ENCODE assay signal across 8 mouse cellular contexts in the genomic region with DNA sequence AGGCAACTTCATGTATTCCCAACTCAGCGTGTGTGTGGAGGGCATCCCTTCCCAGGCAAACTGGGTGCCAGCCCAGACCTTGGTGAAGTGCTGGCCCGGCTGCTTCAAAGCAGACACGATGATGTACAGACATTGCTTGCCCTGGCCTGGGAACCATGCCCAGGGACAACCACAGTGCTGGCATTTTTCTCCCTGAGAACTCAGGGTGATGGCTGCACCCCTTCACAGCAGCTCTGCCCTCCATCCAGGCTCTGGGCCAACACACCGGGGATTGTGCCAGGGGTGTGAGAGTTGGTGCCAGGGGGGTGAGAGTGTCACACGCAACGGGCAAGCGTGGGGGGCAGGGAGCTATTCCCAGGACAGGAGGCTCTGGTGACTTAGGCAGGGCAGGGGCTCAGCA. TPM values are rescaled to one million over a fixed set of nuclear protein-coding genes. Genes with fewer than 3 reads are reported as not detected.
DNase-seq lines count a peak whose midpoint lies in the region; ATAC-seq and TF ChIP-seq lines count a peak whose summit lies in the region.

No protein-coding gene starts in this region.

- H3K4me3 ChIP-seq in limb, embryonic 14.5 days (replicated peaks; ENCODE audit: low read length), result no peak overlapping the region
- H3K4me3 ChIP-seq in limb, embryonic 10.5 days, result no peak overlapping the region
- H3K4me3 ChIP-seq in neural tube, embryonic 14.5 days (ENCODE audit: low read depth, low read length), result no peak overlapping the region

- H3K27ac ChIP-seq in limb, embryonic 14.5 days (replicated peaks; ENCODE audit: low read depth, low read length), result no peak overlapping the region
- H3K27ac ChIP-seq in limb, embryonic 10.5 days, result no peak overlapping the region
- H3K27ac ChIP-seq in neural tube, embryonic 14.5 days (ENCODE audit: low read depth, low read length), result peak overlapping the region; percentile 7; the same call in 1 of the 2 replicates

- H3K9me3 ChIP-seq in limb, embryonic 14.5 days (ENCODE audit: control insufficient read depth, low read length), result no peaks in the 10 kb centered on the region
- no peaks in the 10 kb centered on the region for H3K9me3 ChIP-seq in limb, embryonic 10.5 days (replicated peaks)
- H3K9me3 ChIP-seq in neural tube, embryonic 14.5 days (ENCODE audit: control insufficient read depth, low read length), result no peaks in the 10 kb centered on the region

- TF ChIP-seq POLR2A in limb, embryonic 14.5 days (IDR thresholded peaks at IDR 0.05; ENCODE audit: borderline replicate concordance, extremely low read depth, insufficient read depth, insufficient read length), result no peak
- TF ChIP-seq POLR2A in brain, embryonic 14.5 days (IDR thresholded peaks at IDR 0.05; ENCODE audit: borderline replicate concordance, extremely low read depth, insufficient read depth, insufficient read length, poor library complexity, severe bottlenecking), result no peak

- no peak for DNase-seq in limb, embryonic 14.5 days (ENCODE audit: low spot score)
- no peak for DNase-seq in limb, embryonic 10.5 days (ENCODE audit: low spot score)
- peak; percentile 85 for DNase-seq in brain, embryonic 14.5 days (ENCODE audit: low read depth)
- DNase-seq in frontal cortex, postnatal 36 days (ENCODE audit: low spot score in 2 of 2), result peak; percentile 66 to 70
- peak; percentile 88 to 91 for DNase-seq in layer of hippocampus, postnatal 10 days (ENCODE audit: low spot score in 2 of 2)
- no peak for DNase-seq in yolk sac, embryonic 10.5 days (ENCODE audit: low spot score)
- DNase-seq in embryo, embryonic 10.5 days (ENCODE audit: low spot score), result no peak

- no peaks in the 10 kb centered on the region for H3K36me3 ChIP-seq in limb, embryonic 14.5 days (ENCODE audit: control insufficient read depth, insufficient read depth, low read length)
- 0 out of 2 replicates have a peak, but pooled peaks cover 2% of the 10 kb centered on the region for H3K36me3 ChIP-seq in limb, embryonic 10.5 days
- H3K36me3 ChIP-seq in neural tube, embryonic 14.5 days (ENCODE audit: control insufficient read depth, insufficient read depth, low read length), result no peaks in the 10 kb centered on the region

- H3K27me3 ChIP-seq in limb, embryonic 14.5 days (ENCODE audit: control insufficient read depth, insufficient read depth, low read length), result no peaks in the 10 kb centered on the region
- H3K27me3 ChIP-seq in limb, embryonic 10.5 days (ENCODE audit: low read depth, poor library complexity, severe bottlenecking), result no peaks in the 10 kb centered on the region
- no peaks in the 10 kb centered on the region for H3K27me3 ChIP-seq in neural tube, embryonic 14.5 days (ENCODE audit: control insufficient read depth, insufficient read depth, low read length)

- no peak for ATAC-seq in limb, embryonic 14.5 days (ENCODE audit: low FRiP score, low read depth)
- ATAC-seq in neural tube, embryonic 14.5 days (ENCODE audit: low read depth), result peak; percentile 83

- WGBS in limb, embryonic 14.5 days, result 75% methylated on average over 7 of the region's 7 CpGs
- WGBS in limb, embryonic 10.5 days, result 93% methylated on average over 7 of the region's 7 CpGs
- 67% methylated on average over 7 of the region's 7 CpGs for WGBS in neural tube, embryonic 14.5 days

- H3K4me2 ChIP-seq in limb, embryonic 14.5 days (replicated peaks; ENCODE audit: low read depth, low read length, severe bottlenecking), result no peak overlapping the region
- no peak overlapping the region for H3K4me2 ChIP-seq in neural tube, embryonic 14.5 days (ENCODE audit: low read depth, low read length)

- no peaks in the 10 kb centered on the region for H3K4me1 ChIP-seq in limb, embryonic 14.5 days (ENCODE audit: control insufficient read depth, insufficient read depth, low read length)
- H3K4me1 ChIP-seq in limb, embryonic 10.5 days, result peaks cover 5% of the 10 kb centered on the region; the same call in 1 of the 2 replicates
- H3K4me1 ChIP-seq in neural tube, embryonic 14.5 days (ENCODE audit: control insufficient read depth, insufficient read depth, low read length), result no peaks in the 10 kb centered on the region

- TF ChIP-seq CTCF in brain, embryonic 14.5 days (IDR thresholded peaks at IDR 0.05; ENCODE audit: borderline replicate concordance, extremely low read depth, insufficient read depth, insufficient read length), result no peak

- H3K9ac ChIP-seq in limb, embryonic 14.5 days (ENCODE audit: low read depth, low read length, severe bottlenecking), result peak overlapping the region; percentile 4; the same call in 1 of the 2 replicates
- H3K9ac ChIP-seq in neural tube, embryonic 14.5 days (replicated peaks; ENCODE audit: low read depth, low read length), result no peak overlapping the region

RNA-seq across cellular contexts. Expression of gene 1190005I06Rik, which starts 2.8 kb away (rescaled TPM):
- 6.4 and 6.6 TPM in 2 replicates for polyA plus RNA-seq in limb, embryonic 14.5 days (2012; rRNA removed)
- 8.3 and 8.7 TPM in 2 replicates for polyA plus RNA-seq in limb, embryonic 14.5 days (2014; fragmentation: Nextera tagmentation; extraction: Ambion mirVana)
- 2.7 and 3.4 TPM in 2 replicates for polyA plus RNA-seq in limb, embryonic 10.5 days (2016; fragmentation: Nextera tagmentation; extraction: Ambion mirVana)
- 6.0 and 7.4 TPM in 2 replicates for polyA plus RNA-seq in brain, embryonic 14.5 days (2012; rRNA removed)
- 10 to 100 TPM in 1 of 2 experiments, 1 to 10 TPM in 1; 9.0 to 13.1 TPM for total RNA-seq in layer of hippocampus, postnatal 10 days (2021)
- polyA plus RNA-seq in neural tube, embryonic 14.5 days (2014; fragmentation: Nextera tagmentation; extraction: Ambion mirVana), result 9.9 and 10.0 TPM in 2 replicates

RNA-seq across cellular contexts. Expression of gene Gm27021, which starts 23.2 kb away (rescaled TPM):
- 3.4 and 4.3 TPM in 2 replicates for polyA plus RNA-seq in limb, embryonic 14.5 days (2012; rRNA removed)
- polyA plus RNA-seq in limb, embryonic 14.5 days (2014; fragmentation: Nextera tagmentation; extraction: Ambion mirVana), result 2.2 and 3.0 TPM in 2 replicates
- 3.4 and 3.8 TPM in 2 replicates for polyA plus RNA-seq in limb, embryonic 10.5 days (2016; fragmentation: Nextera tagmentation; extraction: Ambion mirVana)
- 3.1 and 3.3 TPM in 2 replicates for polyA plus RNA-seq in brain, embryonic 14.5 days (2012; rRNA removed)
- under 1 TPM in 1 of 2 experiments, not detected in 1; 0.51 TPM for total RNA-seq in layer of hippocampus, postnatal 10 days (2021)
- polyA plus RNA-seq in neural tube, embryonic 14.5 days (2014; fragmentation: Nextera tagmentation; extraction: Ambion mirVana), result 4.6 and 8.4 TPM in 2 replicates

RNA-seq across cellular contexts. Expression of gene Cox4i1, which starts 23.4 kb away (rescaled TPM):
- 736 and 1,017 TPM in 2 replicates for polyA plus RNA-seq in limb, embryonic 14.5 days (2012; rRNA removed)
- 948 and 964 TPM in 2 replicates for polyA plus RNA-seq in limb, embryonic 14.5 days (2014; fragmentation: Nextera tagmentation; extraction: Ambion mirVana)
- 879 and 888 TPM in 2 replicates for polyA plus RNA-seq in limb, embryonic 10.5 days (2016; fragmentation: Nextera tagmentation; extraction: Ambion mirVana)
- polyA plus RNA-seq in brain, embryonic 14.5 days (2012; rRNA removed), result 976 and 987 TPM in 2 replicates
- total RNA-seq in layer of hippocampus, postnatal 10 days (2021), result 100 to 1,000 TPM; 930 to 997 TPM
- 1,198 and 1,298 TPM in 2 replicates for polyA plus RNA-seq in neural tube, embryonic 14.5 days (2014; fragmentation: Nextera tagmentation; extraction: Ambion mirVana)

RNA-seq across cellular contexts. Expression of gene Emc8, which starts 23.7 kb away (rescaled TPM):
- polyA plus RNA-seq in limb, embryonic 14.5 days (2012; rRNA removed), result 109 and 160 TPM in 2 replicates
- polyA plus RNA-seq in limb, embryonic 14.5 days (2014; fragmentation: Nextera tagmentation; extraction: Ambion mirVana), result 238 and 252 TPM in 2 replicates
- 372 and 439 TPM in 2 replicates for polyA plus RNA-seq in limb, embryonic 10.5 days (2016; fragmentation: Nextera tagmentation; extraction: Ambion mirVana)
- 79.7 and 127 TPM in 2 replicates for polyA plus RNA-seq in brain, embryonic 14.5 days (2012; rRNA removed)
- total RNA-seq in layer of hippocampus, postnatal 10 days (2021), result 10 to 100 TPM; 70.7 to 82.3 TPM
- 95.8 and 125 TPM in 2 replicates for polyA plus RNA-seq in neural tube, embryonic 14.5 days (2014; fragmentation: Nextera tagmentation; extraction: Ambion mirVana)

RNA-seq across cellular contexts. Expression of gene Gins2, which starts 55.6 kb away (rescaled TPM):
- polyA plus RNA-seq in limb, embryonic 14.5 days (2012; rRNA removed), result 72.3 and 97.9 TPM in 2 replicates
- polyA plus RNA-seq in limb, embryonic 14.5 days (2014; fragmentation: Nextera tagmentation; extraction: Ambion mirVana), result 92.4 and 107 TPM in 2 replicates
- 153 and 167 TPM in 2 replicates for polyA plus RNA-seq in limb, embryonic 10.5 days (2016; fragmentation: Nextera tagmentation; extraction: Ambion mirVana)
- polyA plus RNA-seq in brain, embryonic 14.5 days (2012; rRNA removed), result 22.9 and 37.8 TPM in 2 replicates
- 1 to 10 TPM; 2.5 to 4.2 TPM for total RNA-seq in layer of hippocampus, postnatal 10 days (2021)
- 10.5 and 13.1 TPM in 2 replicates for polyA plus RNA-seq in neural tube, embryonic 14.5 days (2014; fragmentation: Nextera tagmentation; extraction: Ambion mirVana)

Comparison
In these comparisons a context has a peak if more than half of its experiments do, and no peak if none do; other contexts are left out.
1. DNase-seq: peak in brain, embryonic 14.5 days (single experiment), frontal cortex, postnatal 36 days (2 of 2) and layer of hippocampus, postnatal 10 days (2 of 2); none in limb, embryonic 14.5 days (single experiment), limb, embryonic 10.5 days (single experiment), yolk sac, embryonic 10.5 days (single experiment) and embryo, embryonic 10.5 days (single experiment).